Mouse (Mus musculus) liver, adult 2 months (tissue): ENCODE data around the gene Gm10401. TPM values are rescaled to one million over a fixed set of nuclear protein-coding genes. Genes with fewer than 3 reads are reported as not detected.

ENCODE experiments used
- DNase-seq: peaks from one replicate; pipeline ENCODE4 v3.0.0-alpha.2; 2011; ENCODE audit warnings: low read depth, low spot score; ENCODE audit errors: extremely low read depth
- H3K27ac ChIP-seq: fragments of 200-500 bp; replicated peaks from 2 replicates; pipeline ENCODE4 v1.5.1; 2012; ENCODE audit warnings: low read depth, mild to moderate bottlenecking, control low read depth, inconsistent platforms, low read length; ENCODE audit not compliant: insufficient read depth
- H3K27me3 ChIP-seq: fragments of 200-500 bp; 2 replicates; pipeline ENCODE4 v1.6.1; 2012; ENCODE audit warnings: mild to moderate bottlenecking, moderate library complexity, low read length, inconsistent platforms; ENCODE audit not compliant: control insufficient read depth, insufficient read depth
- H3K36me3 ChIP-seq: fragments of 200-500 bp; 2 replicates; pipeline ENCODE4 v1.6.1; 2012; ENCODE audit warnings: low read length, inconsistent platforms; ENCODE audit not compliant: control insufficient read depth, insufficient read depth
- H3K4me1 ChIP-seq: fragments of 200-500 bp; 2 replicates; pipeline ENCODE4 v1.6.1; 2011; ENCODE audit warnings: low read length; ENCODE audit not compliant: control insufficient read depth, insufficient read depth
- H3K4me3 ChIP-seq: fragments of 200-500 bp; 2 replicates; pipeline ENCODE4 v1.5.1; 2011; ENCODE audit warnings: low read depth, mild to moderate bottlenecking, control low read depth, low read length, moderate library complexity; ENCODE audit not compliant: insufficient read depth
- H3K79me2 ChIP-seq: fragments of 200-500 bp; 2 replicates; pipeline ENCODE4 v1.6.1; 2012; ENCODE audit warnings: inconsistent platforms, mild to moderate bottlenecking, low read length, moderate library complexity; ENCODE audit not compliant: control insufficient read depth, insufficient read depth
- H3K9ac ChIP-seq: fragments of 200-500 bp; 2 replicates; pipeline ENCODE4 v1.6.1; 2012; ENCODE audit warnings: low read depth, mild to moderate bottlenecking, control low read depth, inconsistent platforms, low read length
- CTCF ChIP-seq: fragments of 200-500 bp; IDR thresholded peaks from 2 replicates; pipeline ENCODE4 v1.5.1; 2011; ENCODE audit warnings: low read depth, low read length, control low read depth
- POLR2A ChIP-seq: fragments of 200-500 bp; IDR thresholded peaks from 2 replicates; pipeline ENCODE4 v1.6.1; 2011; ENCODE audit warnings: low read length, control low read depth; ENCODE audit not compliant: insufficient read depth; ENCODE audit errors: extremely low read depth
- WGBS: fragments of 180-500 bp; shearing (Covaris S2); methylation state at CpG from one replicate; pipeline ENCODE4 v1.1.7; 2018; 5-methylcytosine and 5-hydroxymethylcytosine counted together
- polyA plus RNA-seq: library from polyadenylated mRNA; depleted of rRNA; stranded (reverse); fragments of >200 nt; gene quantifications from 2 replicates; pipeline ENCODE4 v1.2.3, GENCODE M21; 2012; rRNA removed
- total RNA-seq: library from RNA; depleted of rRNA; stranded (reverse); fragments of >200 nt; gene quantifications from 2 replicates; pipeline ENCODE4 v1.2.3, GENCODE M21; 2014; rRNA removed

The Gm10401 gene
- total RNA-seq (not detected in 2 replicates), polyA plus RNA-seq (0.17 TPM in 1 of 2 replicates, not detected in the other)

DNA sequence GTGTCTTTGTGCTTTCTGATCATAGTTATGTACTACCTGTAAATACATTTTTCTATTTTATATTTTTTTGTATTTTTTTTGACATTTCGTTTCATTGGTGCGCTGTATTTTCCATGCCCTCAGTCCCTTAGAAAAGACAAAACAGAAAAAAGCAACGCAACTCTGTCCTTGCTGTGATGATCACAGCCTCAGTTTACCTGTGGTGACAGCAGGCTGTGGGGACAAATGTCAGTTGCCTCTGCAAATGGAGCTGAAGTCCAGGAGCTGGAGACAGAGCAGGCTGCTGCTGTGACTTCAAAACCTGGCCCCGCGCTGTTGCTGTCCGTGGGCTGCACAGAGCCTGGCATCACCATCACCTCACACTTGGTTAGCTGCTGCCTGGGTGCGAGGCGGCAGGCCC lies at the start of gene Gm10401:
TSS of gene Gm10401 (minus strand) at position 101 of the 400 bp plus-strand sequence.
- no peak for TF ChIP-seq CTCF
- TF ChIP-seq POLR2A, result no peak
- Histone ChIP-seq H3K4me1 (peaks cover 29% of the 10 kb centered on the region), H3K79me2 (no peaks in the 10 kb centered on the region), H3K27ac (peak within 1 kb of the TSS; percentile 78; the same call in 1 of the 2 replicates), H3K36me3 (peaks cover 9% of the 10 kb centered on the region; the same call in 1 of the 2 replicates), H3K27me3 (no peaks in the 10 kb centered on the region), H3K4me3 (no peak within 1 kb of the TSS), H3K9ac (no peak within 1 kb of the TSS)
- DNase-seq, result no peak
- 98% methylated on average over 8 of the region's 8 CpGs for WGBS

DNA sequence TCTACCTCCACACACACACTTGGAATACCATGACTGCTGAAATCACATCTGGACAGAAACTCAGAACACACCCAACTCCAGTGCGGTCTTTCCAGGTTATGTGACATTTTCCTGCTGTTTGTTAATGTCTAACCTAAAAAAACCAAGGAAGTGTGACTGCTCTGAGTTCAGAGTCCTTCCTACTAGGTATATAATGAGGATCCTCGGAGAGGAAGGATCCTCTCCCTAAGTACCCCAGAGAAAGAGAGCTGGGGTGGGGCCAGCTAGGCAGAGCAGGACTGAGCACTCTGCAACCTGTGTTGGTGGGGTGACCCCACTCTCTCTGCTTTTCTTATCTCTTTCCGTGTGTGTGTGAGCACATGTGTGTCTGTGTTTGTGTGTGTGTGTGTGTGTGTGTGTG lies 49.3 kb upstream of the Gm10401 start:
- H3K79me2 ChIP-seq, result no peaks in the 10 kb centered on the region
- H3K27me3 ChIP-seq, result no peaks in the 10 kb centered on the region
- no peak overlapping the region for H3K27ac ChIP-seq
- no peak for DNase-seq
- TF ChIP-seq POLR2A (no peak), CTCF (no peak)
- H3K9ac ChIP-seq, result no peak overlapping the region
- no peaks in the 10 kb centered on the region for H3K4me1 ChIP-seq
- WGBS, result 82% methylated on average over 3 of the region's 3 CpGs
- no peak overlapping the region for H3K4me3 ChIP-seq
- H3K36me3 ChIP-seq, result peaks cover 46% of the 10 kb centered on the region

DNA sequence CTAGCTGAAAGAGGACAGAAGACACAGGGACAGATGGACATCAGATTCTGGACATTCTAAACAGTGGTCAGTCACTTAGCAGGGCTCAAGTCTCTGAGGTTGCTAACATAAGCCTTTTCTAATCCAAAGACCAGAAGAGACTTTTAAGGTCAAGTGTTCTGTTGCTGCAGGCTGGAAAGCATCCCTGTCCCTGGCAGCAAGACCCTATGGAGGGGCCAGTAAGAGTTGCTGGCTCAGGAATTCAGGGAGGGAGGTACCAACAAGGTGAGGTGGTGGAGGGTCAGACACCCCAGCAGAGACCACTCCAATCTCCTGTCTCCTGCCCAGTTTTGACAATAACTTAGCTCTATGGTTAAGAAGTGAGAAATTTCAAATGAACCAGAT lies 48.6 kb upstream of the Gm10401 start:
- DNase-seq, result no peak
- no peak for TF ChIP-seq POLR2A
- TF ChIP-seq CTCF, result no peak
- Histone ChIP-seq H3K36me3 (peaks cover 46% of the 10 kb centered on the region), H3K79me2 (no peaks in the 10 kb centered on the region), H3K4me3 (no peak overlapping the region), H3K4me1 (no peaks in the 10 kb centered on the region), H3K27ac (no peak overlapping the region), H3K9ac (no peak overlapping the region), H3K27me3 (no peaks in the 10 kb centered on the region)

DNA sequence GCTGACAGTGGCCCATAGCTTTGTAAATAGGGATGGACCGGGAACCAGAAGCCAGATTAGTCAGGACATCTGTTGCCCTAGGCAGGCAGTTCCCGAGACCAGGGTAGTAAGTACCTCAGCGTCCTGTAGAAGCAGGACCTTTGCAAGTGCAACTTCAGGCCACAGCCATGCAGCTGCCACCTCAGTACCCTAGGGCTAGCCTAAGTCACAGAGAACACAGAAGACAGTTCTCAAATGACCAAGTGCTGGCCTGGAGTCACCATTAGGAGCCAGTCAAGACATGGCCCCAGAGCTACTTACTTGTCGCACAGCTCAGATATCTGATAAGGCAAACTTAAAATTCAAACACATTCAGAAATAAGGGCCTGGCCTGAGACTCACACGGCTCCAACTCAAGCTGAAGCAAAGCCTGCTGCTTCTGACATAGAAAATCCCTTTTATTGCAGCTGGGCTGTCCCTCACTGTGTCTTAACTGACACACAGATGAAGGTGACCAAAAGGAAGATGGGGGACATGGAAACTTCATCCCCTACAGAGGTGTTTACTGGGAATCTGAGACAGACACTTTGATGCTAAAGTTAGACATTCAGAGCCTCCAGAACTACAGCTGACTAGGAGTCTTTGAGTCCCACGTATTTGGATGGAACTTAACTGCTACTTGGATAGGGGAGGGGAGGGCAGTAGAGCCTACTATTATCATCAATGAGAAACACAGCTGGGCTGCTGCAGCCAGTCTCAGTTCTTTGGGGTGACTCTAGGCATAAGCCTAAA lies 48.1 kb upstream of the Gm10401 start:
- no peaks in the 10 kb centered on the region for H3K27me3 ChIP-seq
- 90% methylated on average over 6 of the region's 6 CpGs for WGBS
- TF ChIP-seq CTCF (no peak), POLR2A (no peak)
- H3K4me3 ChIP-seq, result no peak overlapping the region
- H3K27ac ChIP-seq, result no peak overlapping the region
- H3K79me2 ChIP-seq, result no peaks in the 10 kb centered on the region
- H3K36me3 ChIP-seq, result peaks cover 46% of the 10 kb centered on the region
- no peaks in the 10 kb centered on the region for H3K4me1 ChIP-seq
- no peak overlapping the region for H3K9ac ChIP-seq
- DNase-seq, result no peak

DNA sequence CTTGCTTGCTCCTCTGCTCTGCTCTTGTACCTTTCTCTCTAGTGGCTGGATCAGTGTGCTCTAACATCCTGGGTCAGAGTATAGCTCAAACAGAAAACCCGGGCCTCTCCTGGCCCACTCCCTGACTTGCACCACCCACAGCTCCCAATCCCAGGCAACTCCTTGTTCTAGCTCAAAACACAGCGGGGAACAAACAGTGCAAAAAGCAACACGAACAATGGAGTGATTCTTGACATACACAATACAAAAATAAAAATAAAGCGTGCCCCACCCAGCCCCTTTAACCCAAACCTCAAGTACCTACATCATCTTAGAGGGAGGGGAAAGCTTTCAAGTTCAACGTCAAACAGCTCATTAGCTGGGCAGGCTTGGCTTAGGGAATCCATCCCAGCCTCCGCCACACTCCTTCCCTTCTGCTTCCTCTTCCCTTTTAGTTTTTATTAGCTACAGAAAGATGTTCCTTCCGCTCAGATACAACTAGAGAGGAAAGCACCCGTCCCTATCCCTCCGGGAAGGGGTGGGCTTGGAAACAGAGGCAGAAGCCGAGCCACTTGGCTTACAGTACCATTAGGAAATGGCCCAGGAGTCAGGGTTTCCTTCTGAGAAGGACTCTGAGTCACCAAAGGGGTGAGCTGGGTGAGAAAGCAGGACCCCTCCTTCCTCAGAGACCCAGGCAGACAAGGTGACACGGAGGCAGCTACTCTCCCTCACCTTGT lies 47.3 kb upstream of the Gm10401 start:
- Histone ChIP-seq H3K9ac (no peak overlapping the region), H3K36me3 (peaks cover 41% of the 10 kb centered on the region), H3K4me3 (no peak overlapping the region), H3K27me3 (no peaks in the 10 kb centered on the region), H3K79me2 (no peaks in the 10 kb centered on the region), H3K4me1 (no peaks in the 10 kb centered on the region), H3K27ac (no peak overlapping the region)
- TF ChIP-seq POLR2A, result no peak
- no peak for TF ChIP-seq CTCF
- 81% methylated on average over 11 of the region's 11 CpGs for WGBS
- no peak for DNase-seq

DNA sequence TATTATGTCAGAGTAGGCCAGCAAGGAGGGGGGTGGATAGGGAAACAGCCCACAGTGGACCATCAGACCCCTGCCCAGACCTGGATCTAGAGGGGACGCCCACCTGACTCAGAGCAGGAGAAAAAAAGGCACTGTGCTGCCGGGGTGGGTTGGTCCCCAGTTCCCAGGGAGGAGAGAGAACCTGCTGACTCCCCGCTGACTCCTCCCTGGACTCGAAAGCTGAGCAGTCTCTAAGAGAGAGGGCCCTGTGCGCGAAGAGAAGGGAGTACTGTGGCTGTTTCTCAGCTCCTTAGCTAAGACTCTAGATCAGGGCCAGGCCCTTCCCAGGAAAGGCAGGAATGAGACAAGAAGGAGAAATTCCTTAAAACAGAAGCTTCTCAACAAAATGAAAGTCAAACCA lies 46.4 kb upstream of the Gm10401 start:
- H3K27ac ChIP-seq, result no peak overlapping the region
- H3K4me1 ChIP-seq, result no peaks in the 10 kb centered on the region
- no peaks in the 10 kb centered on the region for H3K27me3 ChIP-seq
- no peaks in the 10 kb centered on the region for H3K79me2 ChIP-seq
- DNase-seq, result no peak
- no peak for TF ChIP-seq POLR2A
- H3K9ac ChIP-seq, result no peak overlapping the region
- H3K4me3 ChIP-seq, result no peak overlapping the region
- 88% methylated on average over 6 of the region's 6 CpGs for WGBS
- H3K36me3 ChIP-seq, result peaks cover 32% of the 10 kb centered on the region
